Mouse (Mus musculus) MEL (cell line): ENCODE results near the gene Mical3. TPM values are rescaled to one million over a fixed set of nuclear protein-coding genes. Genes with fewer than 3 reads are reported as not detected.

Experiments used
- DNase-seq: peaks from one replicate; pipeline ENCODE4 v3.0.0; 2011; ENCODE audit warnings: low read depth, low spot score
- H3K27ac ChIP-seq: 2 replicates; pipeline ENCODE4 v1.5.1; 2012; ENCODE audit warnings: low read depth, mild to moderate bottlenecking, control low read depth, low read length, moderate library complexity; ENCODE audit not compliant: control insufficient read depth
- H3K27me3 ChIP-seq, 2 experiments: fragments of 150-350 bp in 1 of 2; sonication (generic) in 1 of 2; 2 replicates each; pipeline ENCODE4 v1.6.1; 2012; ENCODE audit warnings: low read length in 2 of 2, mild to moderate bottlenecking in 2 of 2, improper control_type of control experiment in 1 of 2, moderate library complexity in 1 of 2; ENCODE audit not compliant: insufficient read depth in 2 of 2, control insufficient read depth in 1 of 2
- H3K36me3 ChIP-seq, 2 experiments: 2 replicates each; pipeline ENCODE4 v1.6.1; 2012 to 2014; ENCODE audit warnings: low read length in 2 of 2, improper control_type of control experiment in 1 of 2, inconsistent platforms in 1 of 2, mild to moderate bottlenecking in 1 of 2; ENCODE audit not compliant: insufficient read depth in 2 of 2, control insufficient read depth in 1 of 2
- H3K4me1 ChIP-seq, 2 experiments: fragments of 150-350 bp in 1 of 2; sonication (generic) in 1 of 2; 2 replicates each; pipeline ENCODE4 v1.6.1; 2012; ENCODE audit warnings: low read length in 2 of 2, improper control_type of control experiment in 1 of 2, mild to moderate bottlenecking in 1 of 2; ENCODE audit not compliant: insufficient read depth in 2 of 2, control insufficient read depth in 1 of 2
- H3K4me3 ChIP-seq, 2 experiments: fragments of 150-350 bp in 1 of 2; sonication (generic) in 1 of 2; 2 replicates each; pipeline ENCODE4 v1.5.1; 2012; ENCODE audit warnings: low read depth in 2 of 2, low read length in 2 of 2, mild to moderate bottlenecking in 2 of 2, moderate library complexity in 2 of 2, control low read depth in 1 of 2, improper control_type of control experiment in 1 of 2; ENCODE audit not compliant: control insufficient read depth in 1 of 2, insufficient read depth in 1 of 2
- H3K79me2 ChIP-seq: 2 replicates; pipeline ENCODE4 v1.6.1; 2012; ENCODE audit warnings: mild to moderate bottlenecking, low read length, moderate library complexity; ENCODE audit not compliant: control insufficient read depth, poor library complexity, insufficient read depth
- H3K9ac ChIP-seq: 2 replicates; pipeline ENCODE4 v1.6.1; 2012; ENCODE audit warnings: low read depth, mild to moderate bottlenecking, control low read depth, low read length, moderate library complexity; ENCODE audit not compliant: control insufficient read depth, poor library complexity, severe bottlenecking
- H3K9me3 ChIP-seq: fragments of 150-350 bp; sonication (generic); replicated peaks from 2 replicates; pipeline ENCODE4 v1.6.1; 2012; ENCODE audit warnings: mild to moderate bottlenecking, low read length, improper control_type of control experiment, moderate library complexity; ENCODE audit not compliant: insufficient read depth
- BHLHE40 ChIP-seq: IDR thresholded peaks from 2 replicates; pipeline ENCODE4 v1.6.1; 2012; ENCODE audit warnings: low read depth, mild to moderate bottlenecking, inconsistent platforms, low read length, improper control_type of control experiment, borderline replicate concordance
- CHD1 ChIP-seq: IDR thresholded peaks from 2 replicates; pipeline ENCODE4 v1.6.1; 2012; ENCODE audit warnings: low read depth, mild to moderate bottlenecking, inconsistent platforms, low read length, improper control_type of control experiment
- CTCF ChIP-seq, 3 experiments: IDR thresholded peaks in 2 of 3; conservative IDR thresholded peaks in 1 of 3; 2 replicates each; pipeline ENCODE4 v1.5.1; 2011 to 2012; ENCODE audit warnings: low read length in 3 of 3, low read depth in 2 of 3, mild to moderate bottlenecking in 2 of 3, improper control_type of control experiment in 1 of 3, inconsistent platforms in 1 of 3, mixed read lengths in 1 of 3, moderate library complexity in 1 of 3; ENCODE audit not compliant: control insufficient read depth in 1 of 3, insufficient read depth in 1 of 3, poor library complexity in 1 of 3, severe bottlenecking in 1 of 3
- E2F4 ChIP-seq: IDR thresholded peaks from 2 replicates; pipeline ENCODE4 v1.6.1; 2011; ENCODE audit warnings: low read depth, low read length, improper control_type of control experiment, borderline replicate concordance
- GABPA ChIP-seq: IDR thresholded peaks from 2 replicates; pipeline ENCODE4 v1.6.1; 2012; ENCODE audit warnings: low read depth, mild to moderate bottlenecking, inconsistent platforms, low read length, improper control_type of control experiment, moderate library complexity
- HCFC1 ChIP-seq: IDR thresholded peaks from 2 replicates; pipeline ENCODE4 v1.6.1; 2012; ENCODE audit warnings: low read depth, mild to moderate bottlenecking, inconsistent platforms, low read length, improper control_type of control experiment, moderate library complexity
- MAFK ChIP-seq: IDR thresholded peaks from 2 replicates; pipeline ENCODE4 v1.6.1; 2011; ENCODE audit warnings: low read depth, mild to moderate bottlenecking, low read length, improper control_type of control experiment, borderline replicate concordance
- MAZ ChIP-seq: IDR thresholded peaks from 2 replicates; pipeline ENCODE4 v1.6.1; 2012; ENCODE audit warnings: low read depth, mild to moderate bottlenecking, inconsistent platforms, low read length, improper control_type of control experiment
- MEF2A ChIP-seq: IDR thresholded peaks from 2 replicates; pipeline ENCODE4 v1.6.1; 2014; ENCODE audit warnings: low read depth, mild to moderate bottlenecking, inconsistent platforms, low read length, improper control_type of control experiment; ENCODE audit not compliant: poor library complexity, insufficient replicate concordance, severe bottlenecking; ENCODE audit errors: extremely low read depth
- MXI1 ChIP-seq: IDR thresholded peaks from 2 replicates; pipeline ENCODE4 v1.6.1; 2011; ENCODE audit warnings: mild to moderate bottlenecking, low read depth, low read length, improper control_type of control experiment
- MYC ChIP-seq: IDR thresholded peaks from 2 replicates; pipeline ENCODE4 v1.6.1; 2011; ENCODE audit warnings: low read depth, mild to moderate bottlenecking, low read length, improper control_type of control experiment, moderate library complexity
- NRF1 ChIP-seq: IDR thresholded peaks from 2 replicates; pipeline ENCODE4 v1.6.1; 2014; ENCODE audit warnings: low read depth, mild to moderate bottlenecking, inconsistent platforms, low read length, improper control_type of control experiment, moderate library complexity; ENCODE audit not compliant: poor library complexity, insufficient read depth, severe bottlenecking
- POLR2A ChIP-seq, 2 experiments: IDR thresholded peaks; 2 replicates each; pipeline ENCODE4 v1.6.1; 2011 to 2012; ENCODE audit warnings: low read length in 2 of 2, mild to moderate bottlenecking in 2 of 2, control low read depth in 1 of 2, improper control_type of control experiment in 1 of 2, low read depth in 1 of 2, moderate library complexity in 1 of 2; ENCODE audit not compliant: control insufficient read depth in 1 of 2, insufficient read depth in 1 of 2, poor library complexity in 1 of 2
- POLR2AphosphoS2 ChIP-seq: IDR thresholded peaks from 2 replicates; pipeline ENCODE4 v1.6.1; 2011; ENCODE audit warnings: low read length, improper control_type of control experiment
- POLR2AphosphoS5 ChIP-seq: IDR thresholded peaks from 2 replicates; pipeline ENCODE4 v1.6.1; 2012; ENCODE audit warnings: low read depth, borderline replicate concordance, mild to moderate bottlenecking, inconsistent platforms, low read length, moderate library complexity, mixed read lengths
- RAD21 ChIP-seq: IDR thresholded peaks from 2 replicates; pipeline ENCODE4 v1.6.1; 2011; ENCODE audit warnings: mild to moderate bottlenecking, low read depth, low read length, improper control_type of control experiment
- TCF12 ChIP-seq: IDR thresholded peaks from 2 replicates; pipeline ENCODE4 v1.6.1; 2014; ENCODE audit warnings: low read depth, mild to moderate bottlenecking, inconsistent platforms, low read length, improper control_type of control experiment, moderate library complexity
- UBTF ChIP-seq: IDR thresholded peaks from 2 replicates; pipeline ENCODE4 v1.6.1; 2012; ENCODE audit warnings: low read depth, mild to moderate bottlenecking, inconsistent platforms, low read length, improper control_type of control experiment, moderate library complexity, borderline replicate concordance; ENCODE audit not compliant: insufficient read depth
- ZKSCAN1 ChIP-seq: IDR thresholded peaks from 2 replicates; pipeline ENCODE4 v1.6.1; 2012; ENCODE audit warnings: low read depth, mild to moderate bottlenecking, inconsistent platforms, low read length, improper control_type of control experiment, moderate library complexity
- ZMIZ1 ChIP-seq: IDR thresholded peaks from 2 replicates; pipeline ENCODE4 v1.6.1; 2012; ENCODE audit warnings: low read depth, mild to moderate bottlenecking, inconsistent platforms, low read length, improper control_type of control experiment, moderate library complexity
- polyA plus RNA-seq, 2 experiments: library from polyadenylated mRNA; stranded (reverse) in 1 of 2; unstranded in 1 of 2; fragments of >175 nt in 1 of 2; fragments of >200 nt in 1 of 2; gene quantifications; 2 replicates each; pipeline versions ENCODE4 v1.2.1 to v1.2.4; 2012; ENCODE audit warnings: low replicate concordance in 2 of 2, low read depth in 1 of 2; ENCODE audit not compliant: insufficient read length in 2 of 2, insufficient read depth in 1 of 2, missing spikeins in 1 of 2
- total RNA-seq: library from RNA; depleted of rRNA; stranded (reverse); fragments of 300-350 nt; gene quantifications from 2 replicates; pipeline ENCODE4 v1.2.3, GENCODE M21; 2012

Gene Mical3
- total and polyA plus RNA-seq, 3 experiments: 19.8 to 125 (median 31.4) TPM

DNA sequence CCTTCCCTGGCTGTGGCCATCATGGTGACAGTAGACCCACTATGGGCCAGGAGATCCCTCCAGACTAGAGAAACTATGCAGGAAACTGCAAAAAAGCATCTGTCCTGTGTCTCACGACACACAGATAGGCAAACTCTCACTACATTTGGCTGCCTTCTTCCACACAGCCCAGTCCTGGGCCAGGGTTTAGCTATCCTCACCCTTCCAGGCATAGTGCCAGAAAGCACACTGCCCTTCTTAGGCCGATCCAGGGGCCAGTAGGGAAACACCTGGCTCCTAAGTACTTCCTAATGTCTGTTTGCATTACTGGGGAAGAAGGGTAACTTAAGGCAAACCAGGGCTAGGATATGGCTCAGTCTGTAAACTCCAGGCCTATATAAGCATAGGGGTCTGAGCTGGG, 217.9 kb downstream of the Mical3 start:
- Histone ChIP-seq H3K27ac (no peak overlapping the region), H3K27me3 (no peaks in the 10 kb centered on the region), H3K4me3 (no peak overlapping the region), H3K36me3 (peaks cover 0 to 55% of the 10 kb centered on the region in 2 experiments; a peak in 2 of 4 replicates), H3K79me2 (peaks cover 21% of the 10 kb centered on the region), H3K4me1 (peaks cover 29 to 69% of the 10 kb centered on the region in 2 experiments), H3K9ac (no peak overlapping the region), H3K9me3 (no peaks in the 10 kb centered on the region)
- TF ChIP-seq MYC (no peak), HCFC1 (no peak), MAZ (no peak), RAD21 (no peak), BHLHE40 (no peak), GABPA (no peak), NRF1 (no peak), POLR2AphosphoS2 (no peak), UBTF (no peak), E2F4 (no peak), TCF12 (no peak), MXI1 (no peak), MAFK (no peak), CTCF (IDR thresholded peaks at IDR 0.05 in 2 of 3, conservative IDR thresholded peaks at IDR 0.05 in 1 of 3; ENCODE audit: control insufficient read depth in 1 of 3, insufficient read depth in 1 of 3, low read depth in 2 of 3, low read length in 3 of 3, poor library complexity in 1 of 3, severe bottlenecking in 1 of 3) (no peak), POLR2A (IDR thresholded peaks at IDR 0.05; ENCODE audit: control insufficient read depth in 1 of 2, insufficient read depth in 1 of 2, low read depth in 1 of 2, low read length in 2 of 2, poor library complexity in 1 of 2) (no peak), MEF2A (no peak), ZMIZ1 (no peak), ZKSCAN1 (no peak), CHD1 (no peak), POLR2AphosphoS5 (no peak)
- DNase-seq: no peak
